Mouse (Mus musculus) erythroblast, embryonic 14.5 days (primary cell): ENCODE measurements at regions not wholly inside any gene's neighbourhood (a gene's known extent, or its start where the extent isn't known, plus 50 kb on each side); places are given as distances from the start of the nearest gene placed in this dataset.

ENCODE experiments used
- H3K27me3 ChIP-seq: 2 replicates; pipeline ENCODE4 v1.6.1; 2012; ENCODE audit warnings: inconsistent platforms; ENCODE audit not compliant: control insufficient read depth
- H3K36me3 ChIP-seq: 2 replicates; pipeline ENCODE4 v1.6.1; 2012; ENCODE audit warnings: mild to moderate bottlenecking, inconsistent platforms; ENCODE audit not compliant: control insufficient read depth
- H3K4me1 ChIP-seq: 2 replicates; pipeline ENCODE4 v1.6.1; 2012; ENCODE audit warnings: inconsistent platforms; ENCODE audit not compliant: control insufficient read depth
- H3K4me3 ChIP-seq: replicated peaks from 2 replicates; pipeline ENCODE3; 2012; ENCODE audit warnings: moderate library complexity, mild to moderate bottlenecking, inconsistent platforms
- H3K9me3 ChIP-seq: 2 replicates; pipeline ENCODE4 v1.6.1; 2012; ENCODE audit warnings: low read length, inconsistent platforms, mixed read lengths; ENCODE audit not compliant: control insufficient read depth
- GATA1 ChIP-seq: IDR thresholded peaks from 2 replicates; pipeline ENCODE4 v1.6.1; 2012; ENCODE audit warnings: low read length, inconsistent platforms, mixed read lengths
- TAL1 ChIP-seq: IDR thresholded peaks from 3 replicates; pipeline ENCODE4 v1.6.1; 2012; ENCODE audit warnings: low read length, inconsistent platforms, mixed read lengths

GRCm38 (mm10) chr6:145310601-145311000 is 60.6 kb upstream of the Kras start:
- Histone ChIP-seq H3K27me3 (no peaks in the 10 kb centered on the region), H3K4me3 (no peak overlapping the region), H3K4me1 (no peaks in the 10 kb centered on the region), H3K36me3 (no peaks in the 10 kb centered on the region), H3K9me3 (no peaks in the 10 kb centered on the region; the same call in 1 of the 2 replicates)
- TF ChIP-seq GATA1 (no peak), TAL1 (no peak)

GRCm38 (mm10) chr6:145309025-145309424 is 59.0 kb upstream of the Kras start:
- TF ChIP-seq GATA1: no peak
- TF ChIP-seq TAL1: no peak

GRCm38 (mm10) chr6:145307237-145307636 is 57.2 kb upstream of the Kras start:
- no peaks in the 10 kb centered on the region for H3K9me3 ChIP-seq
- H3K27me3 ChIP-seq: peaks cover 3% of the 10 kb centered on the region; the same call in 1 of the 2 replicates
- no peaks in the 10 kb centered on the region for H3K36me3 ChIP-seq
- TF ChIP-seq GATA1: no peak
- TF ChIP-seq TAL1: no peak
- H3K4me3 ChIP-seq: no peak overlapping the region
- H3K4me1 ChIP-seq: peaks cover 6% of the 10 kb centered on the region

More at GRCm38 (mm10) chr6:145309025-145309424, 59.0 kb upstream of the Kras start:
- Histone ChIP-seq H3K36me3 (no peaks in the 10 kb centered on the region), H3K9me3 (no peaks in the 10 kb centered on the region), H3K4me1 (no peaks in the 10 kb centered on the region), H3K27me3 (no peaks in the 10 kb centered on the region), H3K4me3 (no peak overlapping the region)

- TF ChIP-seq TAL1: no peak
- TF ChIP-seq GATA1: no peak
- Histone ChIP-seq H3K36me3 (no peaks in the 10 kb centered on the region), H3K27me3 (peaks cover 3% of the 10 kb centered on the region; the same call in 1 of the 2 replicates), H3K4me3 (no peak overlapping the region), H3K4me1 (peaks cover 6% of the 10 kb centered on the region), H3K9me3 (no peaks in the 10 kb centered on the region)
Observed at GRCm38 (mm10) chr6:145306331-145307124, 56.5 kb upstream of the Kras start.

- TF ChIP-seq GATA1 (no peak), TAL1 (no peak)
- no peaks in the 10 kb centered on the region for H3K9me3 ChIP-seq
- H3K4me3 ChIP-seq: no peak overlapping the region
- H3K4me1 ChIP-seq: peaks cover 6% of the 10 kb centered on the region
- peaks cover 3% of the 10 kb centered on the region; the same call in 1 of the 2 replicates for H3K27me3 ChIP-seq
- H3K36me3 ChIP-seq: no peaks in the 10 kb centered on the region
Observed at GRCm38 (mm10) chr6:145305669-145306068, 55.6 kb upstream of the Kras start.

GRCm38 (mm10) chr6:145303641-145304070 is 53.6 kb upstream of the Kras start:
- Histone ChIP-seq H3K4me3 (peak overlapping the region; percentile 18), H3K36me3 (no peaks in the 10 kb centered on the region), H3K9me3 (no peaks in the 10 kb centered on the region), H3K27me3 (peaks cover 3% of the 10 kb centered on the region; the same call in 1 of the 2 replicates), H3K4me1 (peaks cover 6% of the 10 kb centered on the region)
- TF ChIP-seq GATA1 (no peak), TAL1 (no peak)

GRCm38 (mm10) chr6:145302907-145303640 is 53.0 kb upstream of the Kras start:
- no peak for TF ChIP-seq TAL1
- TF ChIP-seq GATA1: no peak
- H3K9me3 ChIP-seq: no peaks in the 10 kb centered on the region
- no peaks in the 10 kb centered on the region for H3K36me3 ChIP-seq
- peak overlapping the region; percentile 18 for H3K4me3 ChIP-seq
- peaks cover 3% of the 10 kb centered on the region; the same call in 1 of the 2 replicates for H3K27me3 ChIP-seq
- peaks cover 6% of the 10 kb centered on the region for H3K4me1 ChIP-seq

- no peak overlapping the region for H3K4me3 ChIP-seq
- peaks cover 6% of the 10 kb centered on the region for H3K4me1 ChIP-seq
- no peaks in the 10 kb centered on the region for H3K9me3 ChIP-seq
- TF ChIP-seq GATA1 (no peak), TAL1 (no peak)
- H3K36me3 ChIP-seq: no peaks in the 10 kb centered on the region
- H3K27me3 ChIP-seq: peaks cover 3% of the 10 kb centered on the region; the same call in 1 of the 2 replicates
Observed at GRCm38 (mm10) chr6:145302105-145302504, 52.1 kb upstream of the Kras start.

- peaks cover 6% of the 10 kb centered on the region for H3K4me1 ChIP-seq
- H3K36me3 ChIP-seq: no peaks in the 10 kb centered on the region
- no peak overlapping the region for H3K4me3 ChIP-seq
- H3K9me3 ChIP-seq: no peaks in the 10 kb centered on the region
- H3K27me3 ChIP-seq: peaks cover 3% of the 10 kb centered on the region; the same call in 1 of the 2 replicates
- no peak for TF ChIP-seq GATA1
Observed at GRCm38 (mm10) chr6:145300266-145300858, 50.3 kb upstream of the Kras start.
